Mouse (Mus musculus): ENCODE measurements at regions not wholly inside any gene's neighbourhood (a gene's known extent, or its start where the extent isn't known, plus 50 kb on each side); places are given as distances from the start of the nearest gene placed in this dataset.

DNA sequence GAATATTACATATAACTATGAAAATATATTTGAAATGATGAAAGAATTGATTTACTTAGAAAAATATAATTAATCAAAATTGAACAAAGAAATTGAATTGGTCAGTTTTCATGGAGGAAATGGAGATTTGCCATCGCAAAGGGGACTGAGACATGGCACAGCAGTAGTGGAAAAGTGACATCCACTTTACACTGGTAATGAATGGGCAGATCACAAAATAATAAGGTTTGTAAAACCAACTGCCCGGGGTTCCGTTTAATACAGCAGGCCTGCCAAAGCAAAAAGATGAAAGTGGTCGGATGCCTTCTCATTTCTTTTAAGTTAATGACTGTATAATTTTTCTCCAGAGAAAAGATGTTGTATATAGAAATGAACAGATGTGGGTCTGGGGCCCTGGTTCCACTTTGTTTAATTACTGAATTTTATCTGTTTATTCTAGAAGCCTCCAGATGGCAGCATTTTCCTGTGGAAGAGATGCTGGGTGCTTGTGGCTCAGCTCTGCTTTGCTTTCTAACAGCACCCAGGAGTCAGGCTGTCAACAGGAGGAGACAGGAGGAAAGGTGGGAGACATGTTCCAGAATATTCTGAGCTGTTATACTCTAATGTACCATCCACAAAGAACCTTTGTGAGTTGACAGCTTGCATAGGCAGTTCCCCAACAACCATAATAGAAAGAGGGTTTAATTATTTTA, 75.6 kb upstream of the Fbxl17 start:
- DNase-seq = peak; percentile 13

DNA sequence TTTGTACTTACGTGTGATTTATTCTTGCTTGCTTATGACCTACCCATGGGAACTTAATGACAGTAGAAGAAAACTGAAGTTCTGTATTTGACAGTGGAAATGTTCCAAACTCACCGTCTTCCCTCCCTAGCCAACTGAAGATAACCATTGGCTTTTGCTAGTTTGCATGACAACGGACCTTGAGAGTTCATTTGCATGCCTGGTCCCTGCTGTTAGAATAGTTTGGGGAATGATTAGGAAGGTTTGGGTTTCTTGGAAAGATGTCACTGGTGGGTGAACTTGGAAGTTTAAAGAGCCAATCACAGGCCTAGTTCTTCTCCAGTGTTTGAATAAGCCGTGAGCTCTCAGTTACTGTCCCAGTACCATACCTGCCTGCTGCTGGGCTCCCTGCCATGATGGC, 83.1 kb upstream of the Fbxl17 start:
- DNase-seq = no peak

DNA sequence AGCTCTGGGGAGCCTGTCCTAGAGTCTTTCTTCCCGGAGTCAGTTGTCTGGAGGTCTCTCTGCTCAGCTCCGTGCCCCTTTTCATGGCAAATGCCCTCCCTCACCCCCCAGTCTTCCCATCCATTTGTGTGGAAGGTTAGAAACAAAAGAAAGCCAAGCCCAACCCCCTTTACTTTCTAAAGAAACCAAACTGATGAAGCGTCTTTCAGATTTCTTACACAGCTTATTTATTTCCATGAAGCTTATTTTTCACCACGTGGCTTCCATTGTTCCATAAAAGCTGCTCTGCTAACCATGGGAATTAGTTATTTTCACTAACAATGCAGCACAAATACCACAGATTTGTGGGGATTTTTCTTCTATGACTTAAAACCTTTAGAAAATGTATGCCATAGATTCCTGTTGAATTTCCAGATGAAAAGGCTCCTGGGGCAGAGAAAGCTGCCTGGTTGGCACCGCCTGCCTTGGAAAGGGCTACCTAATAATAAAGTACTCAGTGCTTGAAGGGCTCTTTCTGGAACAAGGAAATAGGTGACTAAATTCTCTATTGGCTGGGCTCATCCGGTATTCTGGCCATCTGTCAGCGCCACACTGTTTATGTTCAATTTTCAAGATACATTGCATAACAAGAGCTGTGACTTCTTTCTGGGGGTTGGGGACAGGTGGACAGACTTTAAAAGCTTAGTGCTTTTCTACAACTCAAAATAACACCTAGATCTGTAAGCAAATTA, 107.4 kb upstream of the Fbxl17 start:
- DNase-seq = no peak

DNA sequence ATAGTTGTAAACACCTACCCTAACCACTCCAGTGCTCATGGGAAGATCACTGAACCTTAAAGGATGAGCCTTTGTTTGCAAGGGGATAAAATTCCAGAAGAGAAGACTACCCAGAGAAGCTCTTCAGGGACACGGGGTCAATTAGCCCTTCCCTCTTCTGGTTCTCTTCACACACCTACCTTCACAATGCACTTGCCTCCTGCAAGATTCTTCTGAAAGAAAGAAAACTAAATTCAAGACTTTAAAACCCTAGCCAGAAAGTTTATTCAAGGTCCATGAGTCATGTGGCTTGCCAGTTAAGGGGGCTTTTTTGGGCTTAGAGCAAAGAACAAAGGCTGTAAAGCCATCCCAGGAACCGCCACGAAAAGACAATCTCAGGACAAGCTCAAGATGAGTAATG, 122.9 kb upstream of the Fbxl17 start:
- DNase-seq = no peak

DNA sequence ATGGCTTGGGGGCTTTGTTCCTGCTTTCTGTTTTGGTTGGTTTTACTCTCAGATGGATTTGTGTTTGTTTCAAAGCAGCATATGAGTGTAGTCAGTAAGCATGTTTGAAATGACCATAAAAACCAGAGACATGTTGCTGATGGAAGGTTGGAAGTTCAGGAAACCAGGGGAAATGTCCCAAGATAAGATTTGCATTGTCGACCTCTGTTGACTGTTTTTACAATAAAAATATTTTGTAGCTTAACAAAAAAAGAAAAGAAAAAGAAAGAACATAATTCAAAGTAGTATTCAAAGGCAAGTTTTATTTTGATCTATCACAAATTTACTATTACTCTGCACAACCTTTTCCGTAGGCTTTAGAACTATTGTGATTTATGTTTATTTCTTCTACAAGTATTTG, 137.8 kb upstream of the Fbxl17 start:
- no peak for DNase-seq

DNA sequence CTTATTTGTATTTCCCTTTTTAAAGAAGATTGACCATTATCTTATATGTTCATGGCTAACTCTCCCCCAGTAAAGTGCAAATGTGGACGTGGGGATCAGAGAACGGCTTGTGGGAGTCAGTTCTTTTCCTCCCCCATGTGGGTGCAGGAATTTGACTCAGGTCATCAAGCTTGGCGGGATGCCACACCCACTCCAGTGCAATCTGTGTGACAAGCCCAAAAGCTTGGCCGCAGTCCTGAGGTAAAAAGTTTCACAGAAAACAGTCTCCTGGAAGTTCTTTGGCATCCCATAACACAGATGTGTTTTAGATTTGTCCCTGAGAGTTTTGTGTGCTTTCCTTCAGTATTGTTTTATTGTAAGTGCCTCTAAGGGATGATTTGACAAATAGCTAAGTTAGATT, 144.6 kb upstream of the Fbxl17 start:
- DNase-seq = no peak

DNA sequence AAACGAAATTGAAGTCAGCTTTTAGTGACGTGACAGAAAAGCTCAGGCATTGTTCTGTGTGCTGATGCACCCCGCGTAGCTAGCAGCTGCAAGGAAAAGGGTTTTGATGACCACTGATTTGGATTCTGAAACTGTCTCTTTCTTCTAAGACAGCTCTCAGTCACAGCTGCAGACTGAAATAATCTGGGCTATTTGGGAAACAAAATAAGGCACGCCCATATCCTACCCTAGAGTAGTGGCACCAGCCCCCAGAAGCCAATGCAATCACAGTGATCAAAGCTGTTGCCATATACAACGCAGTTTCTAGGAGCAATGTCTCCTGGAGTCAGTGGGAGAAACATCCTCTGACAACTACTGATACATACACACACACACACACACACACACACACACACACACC, 157.9 kb upstream of the Fbxl17 start:
- DNase-seq = no peak

DNA sequence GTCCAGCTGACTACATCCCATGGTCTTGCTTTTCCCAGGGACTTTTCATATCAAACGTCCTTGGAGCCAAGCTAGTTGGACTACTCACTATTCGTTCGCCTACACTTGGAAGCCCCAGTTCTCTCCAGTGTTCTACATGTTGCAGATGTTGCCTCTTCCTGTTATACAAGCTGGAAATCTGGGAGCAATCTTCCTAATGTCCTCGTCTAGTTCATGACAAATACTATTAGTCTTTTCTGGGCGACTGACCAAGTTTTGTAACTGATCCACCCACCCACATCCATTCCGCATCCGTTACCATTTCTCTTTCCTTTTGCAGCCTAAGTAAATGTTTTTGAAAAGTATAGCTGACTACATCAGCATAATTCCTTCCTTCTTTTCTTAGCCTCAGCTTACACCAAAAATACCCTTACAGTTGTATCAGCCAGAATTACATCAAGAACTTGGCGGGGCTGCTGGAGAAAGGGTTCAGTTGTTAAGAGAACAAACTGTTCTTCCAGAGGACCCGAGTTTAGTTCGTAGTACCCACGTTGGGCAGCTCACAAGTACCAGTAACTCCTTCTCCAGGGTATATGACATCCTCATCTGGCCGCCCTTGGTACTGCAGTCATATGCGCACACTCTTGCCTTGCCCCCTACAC, 161.1 kb upstream of the Fbxl17 start:
- peak; percentile 50 for DNase-seq

DNA sequence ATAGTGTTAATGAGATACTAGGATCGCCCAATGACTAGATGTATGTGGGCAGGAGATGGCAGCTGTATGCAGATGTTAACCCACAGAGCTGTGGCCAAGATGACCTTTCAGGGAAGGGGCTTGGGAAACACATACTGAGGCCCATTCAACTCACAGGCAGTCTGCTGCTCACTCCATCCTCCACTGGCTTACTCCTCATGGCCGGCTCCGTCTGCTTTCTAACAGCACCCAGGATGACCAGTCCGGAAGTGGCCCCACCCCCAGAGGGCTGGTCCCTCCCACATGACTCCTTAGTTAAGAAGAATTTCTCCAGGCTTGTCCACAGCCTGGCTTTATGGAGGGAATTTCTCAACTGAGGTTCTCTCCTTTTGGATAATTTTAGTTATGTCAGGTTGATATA, 161.8 kb upstream of the Fbxl17 start:
- DNase-seq = no peak

DNA sequence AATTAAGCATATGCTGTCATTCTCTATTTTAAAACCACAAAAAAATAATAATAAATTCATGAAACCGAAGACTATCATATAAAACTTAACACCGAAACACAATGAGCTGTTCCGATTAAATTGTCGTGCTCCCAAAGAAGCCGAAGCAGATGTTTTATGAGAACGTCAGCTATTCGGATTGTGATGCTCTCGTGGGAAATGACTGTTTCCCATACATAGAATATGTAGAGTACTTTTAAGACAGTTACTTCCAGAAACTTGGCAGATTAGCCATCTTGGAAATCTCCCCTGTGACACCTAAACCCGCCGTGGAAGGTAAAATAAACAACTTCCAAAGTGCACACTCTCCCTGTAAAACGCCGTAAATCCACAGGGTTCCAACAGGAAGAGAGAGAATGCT, 162.4 kb upstream of the Fbxl17 start:
- no peak for DNase-seq

DNA sequence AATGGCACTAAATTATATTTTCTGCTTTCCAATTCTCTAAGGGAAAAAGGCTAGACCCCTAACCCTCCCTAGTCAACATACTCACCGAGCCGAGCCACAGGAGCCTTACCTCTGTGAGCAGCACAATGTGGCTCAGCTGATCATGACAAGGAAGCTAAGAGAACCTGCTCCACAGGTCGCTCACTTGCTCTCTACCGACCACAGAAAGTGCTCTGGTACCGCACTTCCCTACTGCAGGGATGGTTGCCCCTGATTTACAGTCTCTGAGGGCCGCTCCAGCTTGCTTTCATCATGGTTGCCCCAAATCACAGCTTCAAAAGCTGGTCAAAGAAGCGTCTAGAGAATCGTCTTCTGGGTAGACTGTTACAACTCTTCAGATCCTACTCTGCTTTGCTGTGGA, 177.0 kb upstream of the Fbxl17 start:
- DNase-seq = no peak

DNA sequence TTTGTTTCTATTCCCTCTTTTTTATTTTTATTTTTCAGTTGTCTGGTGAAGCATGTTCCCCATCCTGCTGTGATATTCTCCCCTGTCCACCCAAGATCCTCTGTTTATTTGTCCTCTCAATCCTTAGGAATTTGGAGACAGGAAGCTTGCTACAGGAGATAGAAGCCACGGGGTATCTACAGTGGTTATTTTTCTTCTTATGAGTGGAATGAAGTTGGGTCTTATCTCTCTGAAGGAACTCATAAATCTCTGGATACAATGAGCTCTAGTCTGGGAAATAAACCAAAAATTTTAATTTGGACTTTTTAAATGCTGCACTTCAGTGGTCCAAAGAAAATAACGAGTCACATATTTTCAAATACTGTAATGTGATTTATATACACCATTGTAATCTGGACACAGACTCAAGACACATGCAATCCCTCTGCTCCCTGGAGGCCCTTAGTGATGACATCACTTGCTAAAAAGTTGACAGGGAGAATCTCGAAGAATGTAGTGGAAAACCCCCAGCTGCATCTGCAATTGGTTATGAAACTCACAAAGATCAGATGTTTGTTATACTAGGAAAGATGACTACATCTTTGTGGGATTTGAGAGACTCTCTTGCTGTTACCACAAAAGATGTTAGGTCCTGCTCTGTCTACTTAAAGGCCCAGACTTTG, 178.3 kb upstream of the Fbxl17 start:
- no peak for DNase-seq

DNA sequence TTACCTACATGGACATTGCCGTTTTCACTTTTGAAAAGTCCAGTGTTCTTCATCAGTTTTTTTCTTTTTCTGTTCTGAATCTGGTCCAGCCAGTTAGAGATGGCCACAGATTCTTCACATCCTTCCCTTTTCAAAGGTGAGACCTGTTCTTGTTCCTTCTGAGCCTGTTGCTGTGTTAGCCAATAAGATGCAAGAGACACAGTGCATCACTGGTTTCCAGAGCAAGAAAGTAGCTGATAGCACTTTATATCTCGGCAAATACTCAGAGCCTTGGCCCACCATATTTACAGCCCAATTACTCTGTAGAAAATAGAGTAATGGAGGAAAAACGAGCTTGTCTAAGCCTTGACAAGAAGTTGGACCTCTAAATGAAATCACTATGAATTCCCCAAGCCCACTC, 180.7 kb upstream of the Fbxl17 start:
- no peak for DNase-seq

DNA sequence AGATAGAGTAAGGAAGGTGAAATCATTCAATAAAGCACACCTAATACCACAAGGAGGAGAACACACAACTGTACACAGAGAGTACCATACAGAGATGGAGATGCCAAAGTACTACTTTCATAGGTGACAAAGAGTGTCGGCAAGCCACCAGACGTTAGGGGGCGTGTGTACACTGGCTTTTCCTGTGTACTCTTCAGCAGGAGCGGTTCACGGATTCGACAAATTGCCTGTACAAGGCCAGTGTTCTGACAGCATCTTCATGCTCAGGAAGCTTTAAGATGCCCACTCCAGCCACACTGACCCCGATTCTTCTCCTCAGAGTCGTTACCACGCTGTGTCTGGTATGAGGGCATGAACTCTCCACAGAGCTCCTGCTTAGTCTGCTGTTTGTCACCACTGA, 179.5 kb upstream of the Fer start:
- DNase-seq = no peak

DNA sequence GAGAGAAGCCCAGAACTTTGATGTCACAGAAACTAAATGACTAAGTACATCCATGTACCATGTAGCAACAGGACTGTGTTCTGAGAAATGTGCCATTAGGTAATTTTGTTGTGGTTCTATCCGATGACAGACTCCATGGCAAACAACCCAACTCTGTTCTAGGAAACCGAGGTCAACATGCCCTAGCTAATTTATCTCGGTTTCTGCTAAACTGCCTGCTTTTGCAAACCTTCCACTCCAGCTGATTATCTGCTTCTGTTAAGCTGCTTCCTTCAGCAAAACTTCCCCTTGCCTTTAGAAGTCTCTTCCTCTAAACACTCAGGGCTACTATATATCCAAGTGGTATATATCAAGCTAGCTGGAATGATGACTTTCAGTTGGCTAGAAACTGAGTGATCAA, 178.8 kb upstream of the Fer start:
- no peak for DNase-seq

DNA sequence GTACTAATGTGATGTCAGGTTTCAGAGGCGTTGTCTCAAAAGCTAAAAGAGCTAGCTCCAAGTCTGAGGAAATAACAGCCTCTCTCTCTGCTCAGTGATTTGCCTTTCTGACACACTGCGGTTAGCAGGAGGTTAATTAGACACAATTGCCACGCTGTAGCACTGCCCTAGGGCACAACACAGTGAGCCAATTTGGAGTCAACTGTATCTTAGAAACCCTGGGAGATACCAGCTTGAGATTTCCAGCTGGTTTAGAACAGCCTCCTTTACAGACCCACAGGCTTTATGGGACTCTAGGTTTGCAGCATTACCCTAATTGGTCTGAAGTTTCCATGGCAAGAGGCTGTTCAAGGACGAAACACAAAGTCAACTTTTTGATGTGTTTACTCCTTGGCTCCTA, 176.9 kb upstream of the Fer start:
- DNase-seq = no peak

DNA sequence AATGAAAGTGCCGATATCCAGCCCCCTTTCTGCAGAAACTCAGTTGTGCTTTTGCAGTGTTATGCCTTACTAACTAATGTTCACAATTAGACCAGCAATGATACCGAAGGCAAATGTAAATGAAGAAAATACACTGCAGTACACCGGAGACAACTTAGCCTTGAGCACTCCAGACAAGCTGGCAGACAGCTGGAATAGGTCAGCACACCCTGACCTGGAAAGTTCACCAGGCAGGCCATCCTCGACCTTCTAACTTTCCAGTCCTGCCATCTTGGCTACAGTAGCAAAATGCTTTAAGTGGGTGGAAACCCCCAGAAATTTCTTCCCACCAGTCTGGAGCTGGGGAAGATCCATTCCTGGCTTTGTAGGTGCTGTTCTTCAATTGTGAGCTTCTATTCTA, 176.5 kb upstream of the Fer start:
- DNase-seq = no peak

DNA sequence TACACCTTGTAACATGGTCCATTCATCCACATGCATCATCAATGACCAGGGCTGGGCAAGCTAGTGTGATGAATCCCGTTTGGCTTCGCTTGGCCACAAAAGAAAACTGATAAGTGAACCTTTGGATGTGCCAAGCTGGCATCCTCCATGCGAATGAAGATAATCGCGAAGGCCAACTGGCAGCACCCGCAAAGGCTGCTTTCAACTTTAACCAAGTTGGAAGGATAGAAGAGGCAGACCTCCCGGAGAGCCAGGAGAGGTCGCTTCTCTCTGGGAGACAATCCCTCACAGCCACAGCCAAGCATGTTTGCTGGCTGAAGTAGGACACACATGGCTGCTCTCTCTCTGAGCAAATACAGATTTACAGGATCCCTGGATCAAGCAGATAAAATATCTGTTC, 173.6 kb upstream of the Fer start:
- no peak for DNase-seq

DNA sequence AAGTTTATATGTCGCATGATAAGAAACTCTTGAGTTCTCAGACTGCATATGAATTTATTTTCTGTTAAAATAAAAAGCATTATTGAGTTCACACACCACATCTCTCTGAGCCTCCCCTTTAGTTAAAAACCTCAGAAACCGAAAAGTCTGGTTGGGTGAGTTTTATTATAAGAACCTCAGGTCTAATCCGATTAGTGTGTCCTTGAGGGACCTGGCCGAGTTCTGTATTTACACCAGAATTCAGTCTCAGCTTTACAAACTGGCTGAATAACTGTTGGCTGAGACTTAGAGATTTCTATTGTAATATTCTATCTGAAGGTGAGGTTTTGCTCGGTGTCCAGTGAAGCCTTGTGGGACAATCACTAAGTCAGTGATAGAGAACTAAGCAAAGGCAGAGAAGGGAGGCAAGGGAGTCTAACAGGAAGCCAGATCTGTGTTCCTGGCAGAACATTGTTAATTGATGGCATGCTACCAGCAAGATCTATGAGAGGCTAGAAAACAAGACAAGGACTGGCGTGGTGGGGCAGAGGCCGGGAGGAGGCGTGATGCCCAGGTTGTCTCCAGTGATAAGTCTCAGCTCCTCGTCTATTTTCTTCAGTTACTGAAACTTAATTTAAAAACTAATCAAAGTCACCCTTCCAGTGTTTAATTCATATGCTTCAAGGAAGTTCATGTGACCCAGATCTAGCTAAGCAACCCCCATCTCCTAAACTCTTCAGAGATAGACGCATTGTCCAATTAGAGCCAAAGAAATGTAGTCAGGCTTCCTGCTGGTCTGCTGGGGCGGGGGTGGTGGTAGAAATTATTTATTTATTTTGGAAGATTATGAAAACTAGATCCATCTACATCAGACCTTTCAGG, 171.8 kb upstream of the Fer start:
- no peak for DNase-seq

DNA sequence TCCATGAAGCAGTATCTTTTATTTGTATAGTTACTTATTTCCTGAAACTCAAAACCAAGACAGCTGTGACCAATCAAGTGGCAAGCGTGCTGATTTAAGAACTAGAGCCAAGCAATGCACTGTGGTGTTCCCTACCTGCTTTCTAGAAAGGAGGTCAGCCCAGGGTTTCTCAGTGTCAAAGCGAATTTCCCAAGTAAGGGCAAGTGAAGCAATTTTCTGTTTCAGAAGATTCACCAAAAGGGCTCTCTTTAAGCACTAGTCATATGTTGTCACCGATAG, 171.2 kb upstream of the Fer start:
- DNase-seq = peak; percentile 10

DNA sequence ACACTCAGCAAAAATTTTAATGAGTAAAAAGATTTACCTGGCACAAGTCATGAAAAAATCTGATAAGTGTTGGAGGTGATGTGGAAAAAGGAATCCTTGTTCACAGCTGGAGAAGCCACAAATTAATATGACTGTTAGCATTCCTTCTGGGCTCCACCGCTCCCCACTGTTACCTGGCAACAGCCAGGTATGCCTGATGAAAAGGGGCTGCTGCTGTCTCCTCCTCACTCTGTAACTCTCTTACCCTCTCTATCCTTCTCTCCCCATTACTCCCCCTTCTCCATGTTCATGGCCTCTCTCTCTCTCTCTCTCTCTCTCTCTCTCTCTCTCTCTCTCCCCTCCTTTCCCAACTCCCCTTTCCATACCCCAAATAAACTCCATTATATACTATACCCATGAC, 169.6 kb upstream of the Fer start:
- DNase-seq = no peak

DNA sequence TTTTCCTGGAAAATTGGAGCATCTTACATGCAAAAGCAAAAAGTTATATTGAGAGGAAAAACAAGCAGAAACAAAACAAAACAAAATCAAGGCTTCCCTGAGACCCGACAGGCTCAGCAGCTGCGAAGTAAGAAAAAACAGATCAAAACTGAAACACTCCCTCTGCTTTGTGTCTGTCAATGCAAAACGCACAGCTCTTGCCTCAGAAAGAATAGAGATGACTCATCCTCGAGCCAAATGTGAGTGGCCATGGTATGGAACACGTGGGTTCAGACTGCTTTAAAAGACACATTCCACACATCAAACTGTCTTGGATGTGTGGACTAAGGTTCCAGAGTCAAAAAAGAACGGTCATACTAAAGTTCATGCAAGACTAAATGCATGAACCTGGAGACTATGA, 163.3 kb upstream of the Fer start:
- no peak for DNase-seq

DNA sequence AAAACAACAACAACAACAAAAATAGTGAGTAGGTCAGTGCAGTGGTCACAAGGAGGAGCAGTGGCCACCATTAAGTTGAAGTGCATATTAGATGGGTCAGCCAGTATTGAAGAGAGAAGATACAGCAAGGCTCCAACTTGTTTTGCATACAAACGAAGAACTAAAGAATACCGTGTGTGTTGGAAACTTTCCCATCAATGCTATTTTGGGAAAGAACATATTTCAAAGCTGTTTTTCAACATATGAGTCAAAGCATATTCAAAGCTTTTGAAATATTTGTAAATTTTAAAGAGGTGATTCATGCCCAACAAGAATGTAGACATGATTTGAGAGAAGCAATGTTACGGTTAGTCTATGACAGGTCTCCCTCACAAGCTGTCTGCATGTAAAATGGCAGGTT, 157.9 kb upstream of the Fer start:
- DNase-seq = no peak
